Mouse (Mus musculus) stomach, postnatal 0 days (tissue): ENCODE measurements around the gene Trip4. TPM values are rescaled to one million over a fixed set of nuclear protein-coding genes. Genes with fewer than 3 reads are reported as not detected.
A peak's percentile ranks its signal among the peaks of the same experiment; 100 is the strongest.

Source experiments
- ATAC-seq: fragments of 200-750 bp; cut with Nextera tagmentation; 2 replicates; pipeline ENCODE4 v1.8.0; 2017; ENCODE audit not compliant: low FRiP score, low TSS enrichment
- DNase-seq: peaks from one replicate; pipeline ENCODE4 v3.0.0-alpha.2; 2016; ENCODE audit warnings: low spot score
- H3K27ac ChIP-seq: fragments of 300-500 bp; sonication (generic); replicated peaks from 2 replicates; pipeline ENCODE4 v1.5.1; 2014; ENCODE audit warnings: mild to moderate bottlenecking, control low read depth
- H3K27me3 ChIP-seq: fragments of 300-500 bp; sonication (generic); 2 replicates; pipeline ENCODE4 v1.6.1; 2014; ENCODE audit warnings: low read length; ENCODE audit not compliant: control insufficient read depth, insufficient read depth
- H3K36me3 ChIP-seq: fragments of 300-500 bp; sonication (generic); 2 replicates; pipeline ENCODE4 v1.6.1; 2014; ENCODE audit warnings: low read length, mixed read lengths; ENCODE audit not compliant: control insufficient read depth, insufficient read depth
- H3K4me1 ChIP-seq: fragments of 300-500 bp; sonication (generic); replicated peaks from 2 replicates; pipeline ENCODE4 v1.6.1; 2014; ENCODE audit warnings: antibody characterized with exemption; ENCODE audit not compliant: control insufficient read depth, insufficient read depth
- H3K4me2 ChIP-seq: fragments of 300-500 bp; sonication (generic); replicated peaks from 2 replicates; pipeline ENCODE4 v1.6.1; 2014; ENCODE audit warnings: low read depth, mild to moderate bottlenecking, control low read depth, moderate library complexity
- H3K4me3 ChIP-seq: fragments of 300-500 bp; sonication (generic); 2 replicates; pipeline ENCODE4 v1.5.1; 2014; ENCODE audit warnings: low read depth, low read length, control low read depth
- H3K9ac ChIP-seq: fragments of 300-500 bp; sonication (generic); 2 replicates; pipeline ENCODE4 v1.6.1; 2014; ENCODE audit warnings: mild to moderate bottlenecking, low read length, control low read depth, mixed read lengths
- H3K9me3 ChIP-seq: fragments of 300-500 bp; sonication (generic); 2 replicates; pipeline ENCODE4 v1.6.1; 2016; ENCODE audit warnings: low read length; ENCODE audit not compliant: control insufficient read depth
- CTCF ChIP-seq: IDR thresholded peaks from 2 replicates; pipeline ENCODE4 v1.5.1; 2016; ENCODE audit warnings: antibody characterized with exemption, low read depth, mild to moderate bottlenecking, moderate library complexity
- EP300 ChIP-seq: optimal IDR thresholded peaks from 2 replicates; pipeline ENCODE3; 2016; ENCODE audit warnings: antibody characterized with exemption
- WGBS: fragments of 180-500 bp; shearing (Covaris S2); extraction: QIAGEN DNeasy Blood & Tissue Kit; methylation state at CpG from one replicate; pipeline ENCODE4 v1.1.7; 2014; 5-methylcytosine and 5-hydroxymethylcytosine counted together
- polyA plus RNA-seq: library from polyadenylated mRNA; unstranded; fragments of >200 nt; fragmentation: Nextera tagmentation; extraction: Ambion mirVana; gene quantifications from 2 replicates; pipeline ENCODE4 v1.2.1, GENCODE M21; 2015

The Trip4 gene
- polyA plus RNA-seq, 1 experiment from 2014 or later: 16.8 TPM

- H3K9me3 ChIP-seq: no peaks in the 10 kb centered on the region
- DNase-seq (no peak), ATAC-seq (no peak)
- no peaks in the 10 kb centered on the region for H3K4me1 ChIP-seq
- H3K36me3 ChIP-seq: no peaks in the 10 kb centered on the region
- no peak overlapping the region for H3K9ac ChIP-seq
- no peak overlapping the region for H3K4me2 ChIP-seq
- TF ChIP-seq EP300 (no peak), CTCF (no peak)
- H3K27me3 ChIP-seq: no peaks in the 10 kb centered on the region
- no peak overlapping the region for H3K4me3 ChIP-seq
- H3K27ac ChIP-seq: no peak overlapping the region
- WGBS: 66% methylated on average over 2 of the region's 2 CpGs
These were observed 5.4 kb upstream of the Trip4 start for GRCm38 (mm10) chr9:65913976-65914375.

GRCm38 (mm10) chr9:65909837-65910236, 1.2 kb upstream of the Trip4 start:
- Histone ChIP-seq H3K9me3 (no peaks in the 10 kb centered on the region), H3K4me1 (no peaks in the 10 kb centered on the region), H3K4me3 (peak overlapping the region; percentile 74), H3K36me3 (no peaks in the 10 kb centered on the region), H3K9ac (peak overlapping the region; percentile 79), H3K4me2 (peak overlapping the region; percentile 66), H3K27ac (no peak overlapping the region; the same call in 1 of the 2 replicates), H3K27me3 (no peaks in the 10 kb centered on the region)
- WGBS: 2% methylated on average over 4 of the region's 4 CpGs
- TF ChIP-seq EP300 (no peak), CTCF (no peak)
- no peak for ATAC-seq
- no peak for DNase-seq

GRCm38 (mm10) chr9:65909301-65909801, 757 bp upstream of the Trip4 start:
- Histone ChIP-seq H3K9ac (peak overlapping the region; percentile 79), H3K4me3 (peak overlapping the region; percentile 74), H3K27ac (peak overlapping the region; percentile 89), H3K9me3 (no peaks in the 10 kb centered on the region), H3K27me3 (no peaks in the 10 kb centered on the region), H3K4me1 (no peaks in the 10 kb centered on the region), H3K4me2 (peak overlapping the region; percentile 66), H3K36me3 (no peaks in the 10 kb centered on the region)
- DNase-seq: peak; percentile 72
- under 1% methylated on average over 34 of the region's 34 CpGs for WGBS
- TF ChIP-seq CTCF (peak; percentile 48), EP300 (no peak)
- no peak; the same call in 1 of the 2 replicates for ATAC-seq

GRCm38 (mm10) chr9:65903419-65903818, 5.2 kb downstream of the Trip4 start:
- no peaks in the 10 kb centered on the region for H3K27me3 ChIP-seq
- H3K36me3 ChIP-seq: no peaks in the 10 kb centered on the region
- no peaks in the 10 kb centered on the region for H3K4me1 ChIP-seq
- no peaks in the 10 kb centered on the region for H3K9me3 ChIP-seq
- H3K27ac ChIP-seq: no peak overlapping the region
- H3K9ac ChIP-seq: no peak overlapping the region
- TF ChIP-seq EP300: no peak
- peak; percentile 58 for TF ChIP-seq CTCF
- no peak overlapping the region for H3K4me3 ChIP-seq
- no peak overlapping the region for H3K4me2 ChIP-seq
- no peak for ATAC-seq
- DNase-seq: no peak

GRCm38 (mm10) chr9:65902879-65903278, 5.7 kb downstream of the Trip4 start:
- no peaks in the 10 kb centered on the region for H3K4me1 ChIP-seq
- H3K4me3 ChIP-seq: no peak overlapping the region
- no peaks in the 10 kb centered on the region for H3K9me3 ChIP-seq
- H3K9ac ChIP-seq: no peak overlapping the region
- no peak for DNase-seq
- TF ChIP-seq EP300: no peak
- no peak for TF ChIP-seq CTCF
- no peak overlapping the region for H3K4me2 ChIP-seq
- WGBS: 96% methylated on average over 3 of the region's 3 CpGs
- no peaks in the 10 kb centered on the region for H3K36me3 ChIP-seq
- H3K27me3 ChIP-seq: no peaks in the 10 kb centered on the region
- no peak for ATAC-seq
- H3K27ac ChIP-seq: no peak overlapping the region

- no peaks in the 10 kb centered on the region for H3K36me3 ChIP-seq
These were observed 11.6 kb downstream of the Trip4 start for GRCm38 (mm10) chr9:65896977-65897376.

More at GRCm38 (mm10) chr9:65896977-65897376, 11.6 kb downstream of the Trip4 start:
- H3K4me3 ChIP-seq: no peak overlapping the region
- no peak overlapping the region for H3K4me2 ChIP-seq
- H3K27ac ChIP-seq: no peak overlapping the region
- no peak overlapping the region for H3K9ac ChIP-seq
- H3K27me3 ChIP-seq: no peaks in the 10 kb centered on the region
- ATAC-seq: no peak
- DNase-seq: no peak
- TF ChIP-seq EP300 (no peak), CTCF (no peak)
- no peaks in the 10 kb centered on the region for H3K4me1 ChIP-seq
- WGBS: 93% methylated on average over 2 of the region's 2 CpGs
- no peaks in the 10 kb centered on the region for H3K9me3 ChIP-seq
